Mouse (Mus musculus) c-Kit-positive CD71-negative TER-119-negative erythroid progenitor cells, embryonic 14.5 days (primary cell): Measurements from ENCODE around the gene Ggt1.

Experiments used
- DNase-seq: peaks from one replicate; pipeline ENCODE4 v3.0.0-alpha.2; 2013; ENCODE audit warnings: low read depth

Ggt1 gene

GRCm38 (mm10) chr10:75633048-75633447, 71.6 kb downstream of the Ggt1 start:
- DNase-seq = no peak

GRCm38 (mm10) chr10:75633576-75634139, 72.3 kb downstream of the Ggt1 start:
- DNase-seq = no peak

- no peak for DNase-seq
Observed at GRCm38 (mm10) chr10:75634610-75635009, 73.2 kb downstream of the Ggt1 start.

GRCm38 (mm10) chr10:75635019-75635692, 73.8 kb downstream of the Ggt1 start:
- no peak for DNase-seq

GRCm38 (mm10) chr10:75635693-75636055, 74.3 kb downstream of the Ggt1 start:
- peak; percentile 69 for DNase-seq
